Mouse (Mus musculus) mesoderm, embryonic 11.5 days (tissue): ENCODE measurements at regions not wholly inside any gene's neighbourhood (a gene's known extent, or its start where the extent isn't known, plus 50 kb on each side); places are given as distances from the start of the nearest gene placed in this dataset.

Experiments used
- DNase-seq: peaks from one replicate; pipeline ENCODE4 v3.0.0-alpha.2; 2012; ENCODE audit warnings: low read depth, low spot score

- DNase-seq, result no peak
Measured at GRCm38 (mm10) chr1:92776353-92776752, 55.1 kb upstream of the Gpc1 start.

- DNase-seq, result no peak
Measured at GRCm38 (mm10) chr1:92775908-92776307, 55.5 kb upstream of the Gpc1 start.

- peak; percentile 54 for DNase-seq
Measured at GRCm38 (mm10) chr1:92774743-92775692, 56.4 kb upstream of the Gpc1 start.

- no peak for DNase-seq
Measured at GRCm38 (mm10) chr1:92774006-92774405, 57.4 kb upstream of the Gpc1 start.

GRCm38 (mm10) chr1:92772784-92773113, 58.7 kb upstream of the Gpc1 start:
- DNase-seq, result no peak

- peak; percentile 30 for DNase-seq
Measured at GRCm38 (mm10) chr1:92772101-92772783, 59.2 kb upstream of the Gpc1 start.

- DNase-seq, result no peak
Measured at GRCm38 (mm10) chr1:92769696-92770095, 61.7 kb upstream of the Gpc1 start.

- DNase-seq, result no peak
Measured at GRCm38 (mm10) chr1:92769156-92769555, 62.3 kb upstream of the Gpc1 start.

GRCm38 (mm10) chr1:92766496-92766895, 64.9 kb upstream of the Gpc1 start:
- DNase-seq, result no peak

GRCm38 (mm10) chr1:92754793-92755488, 76.5 kb upstream of the Gpc1 start:
- no peak for DNase-seq

- DNase-seq, result peak; percentile 23
Measured at GRCm38 (mm10) chr1:92751700-92752136, 79.7 kb upstream of the Gpc1 start.

GRCm38 (mm10) chr1:92749475-92749874, 82.0 kb upstream of the Gpc1 start:
- DNase-seq, result no peak

GRCm38 (mm10) chr1:92745284-92745683, 86.2 kb upstream of the Gpc1 start:
- no peak for DNase-seq

- DNase-seq, result peak; percentile 18
Measured at GRCm38 (mm10) chr1:92744528-92745241, 86.8 kb upstream of the Gpc1 start.

GRCm38 (mm10) chr1:92742881-92743621, 88.4 kb upstream of the Gpc1 start:
- no peak for DNase-seq

- no peak for DNase-seq
Measured at GRCm38 (mm10) chr1:92742300-92742699, 89.1 kb upstream of the Gpc1 start.

- no peak for DNase-seq
Measured at GRCm38 (mm10) chr1:92741047-92741446, 90.4 kb upstream of the Gpc1 start.

GRCm38 (mm10) chr1:92737600-92738197, 89.1 kb upstream of the Otos start:
- DNase-seq, result no peak

GRCm38 (mm10) chr1:92736411-92736810, 87.8 kb upstream of the Otos start:
- DNase-seq, result no peak

GRCm38 (mm10) chr1:92733732-92734131, 85.1 kb upstream of the Otos start:
- DNase-seq, result no peak
